Mouse (Mus musculus) adrenal gland, postnatal 0 days (tissue): Measurements from ENCODE around the gene Gm10065. TPM values are rescaled to one million over a fixed set of nuclear protein-coding genes. Genes with fewer than 3 reads are reported as not detected.

Experiments used
- microRNA-seq: library from miRNA; unstranded; fragments of <30 nt; microRNA quantifications from one replicate; pipeline ENCODE4, GENCODE M21; 2016; ENCODE audit warnings: borderline replicate concordance; ENCODE audit not compliant: insufficient number of aligned reads
- polyA plus RNA-seq: library from polyadenylated mRNA; unstranded; fragments of >200 nt; fragmentation: Nextera tagmentation; extraction: Ambion mirVana; gene quantifications from 2 replicates; pipeline ENCODE4 v1.2.1, GENCODE M21; 2015

The Gm10065 gene
- polyA plus RNA-seq, result not detected in 2 replicates

GRCm38 (mm10) chr13:21478759-21479670 is at the start of gene Gm10065, which contains the start of gene Zkscan4:
Gm10065 (minus strand) TSS chr13:21479441.
Zkscan4 (plus strand) TSS chr13:21478907.

GRCm38 (mm10) chr13:21501182-21501581 is 21.9 kb upstream of the Gm10065 start, which contains the start of gene Gm11273:
Gm11273 (minus strand) TSS chr13:21501418.

DNA sequence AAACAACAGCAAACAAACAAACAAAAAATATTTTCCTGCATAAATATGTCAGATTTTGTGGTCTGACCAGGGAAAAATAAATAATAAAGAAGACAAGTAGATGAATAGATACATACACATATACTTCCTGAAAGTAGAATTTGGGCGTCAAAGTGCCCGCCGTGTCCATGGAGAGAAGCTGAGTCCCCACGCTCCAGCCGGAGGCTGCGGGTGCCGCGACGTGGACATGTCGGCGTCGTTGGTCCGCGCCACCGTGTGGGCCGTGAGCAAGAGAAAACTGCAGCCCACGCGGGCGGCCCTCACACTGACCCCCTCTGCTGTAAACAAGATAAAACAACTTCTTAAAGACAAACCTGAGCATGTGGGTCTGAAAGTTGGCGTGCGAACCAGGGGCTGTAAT is 15.8 kb upstream of the Gm10065 start, which contains the start of gene AK157302:
Gene AK157302 (plus strand): TSS at position 144 of the 400 bp plus-strand sequence.

GRCm38 (mm10) chr13:21468061-21469019 is 10.9 kb downstream of the Gm10065 start, which contains the start of gene Nkapl:
Nkapl (minus strand) TSS chr13:21468509.

GRCm38 (mm10) chr13:21453449-21453848 is 25.8 kb downstream of the Gm10065 start, which contains the start of gene Zscan26:
Zscan26 (minus strand) TSS chr13:21453730.

GRCm38 (mm10) chr13:21440503-21441206 is 38.6 kb downstream of the Gm10065 start, which contains the start of gene Pgbd1:
Pgbd1 (minus strand) TSS chr13:21441058.

Small RNA genes lying within 50 kb of the gene (microRNA-seq; reads per million reads assigned to microRNA genes)
- not detected for gene Mir1896

Other genes with a start within 250 kb of the Gm10065 start
- not detected in 2 replicates for gene Gpx5, start 186.7 kb downstream of the Gm10065 start, polyA plus RNA-seq
- gene Gpx6, start 167.3 kb downstream of the Gm10065 start, polyA plus RNA-seq, result 0.39 and 0.66 TPM in 2 replicates
- not detected in 2 replicates for gene Olfr1367, start 132.5 kb downstream of the Gm10065 start, polyA plus RNA-seq
- 7.4 and 7.8 TPM in 2 replicates for gene Zscan12, start 116.6 kb downstream of the Gm10065 start, polyA plus RNA-seq
- gene Zkscan3, start 76.7 kb downstream of the Gm10065 start, polyA plus RNA-seq, result 48.8 and 70.7 TPM in 2 replicates
- 1.1 and 2.0 TPM in 2 replicates for gene Pgbd1, start 38.4 kb downstream of the Gm10065 start, polyA plus RNA-seq
- 16.3 and 24.7 TPM in 2 replicates for gene Zscan26, start 25.7 kb downstream of the Gm10065 start, polyA plus RNA-seq
- gene Nkapl, start 10.9 kb downstream of the Gm10065 start, polyA plus RNA-seq, result 2.3 and 2.4 TPM in 2 replicates
- 3.8 and 4.9 TPM in 2 replicates for gene Zkscan4, start 534 bp downstream of the Gm10065 start, polyA plus RNA-seq
- 0.35 and 0.41 TPM in 2 replicates for gene AK157302, start 15.8 kb upstream of the Gm10065 start, polyA plus RNA-seq
- gene Gm11273, start 22.0 kb upstream of the Gm10065 start, polyA plus RNA-seq, result 6.0 and 10.4 TPM in 2 replicates
- gene Zkscan8, start 51.7 kb upstream of the Gm10065 start, polyA plus RNA-seq, result 2.2 and 2.6 TPM in 2 replicates
- not detected in 2 replicates for gene Olfr1366, start 63.4 kb upstream of the Gm10065 start, polyA plus RNA-seq
- gene Olfr1535, start 80.5 kb upstream of the Gm10065 start, polyA plus RNA-seq, result not detected in 2 replicates
- not detected in 2 replicates for gene Olfr1364, start 102.3 kb upstream of the Gm10065 start, polyA plus RNA-seq
- gene Olfr1362, start 134.6 kb upstream of the Gm10065 start, polyA plus RNA-seq, result not detected in 2 replicates
- gene Olfr11, start 163.1 kb upstream of the Gm10065 start, polyA plus RNA-seq, result not detected in 2 replicates
- gene Olfr1361, start 183.9 kb upstream of the Gm10065 start, polyA plus RNA-seq, result not detected in 2 replicates
- gene Olfr1360, start 198.0 kb upstream of the Gm10065 start, polyA plus RNA-seq, result not detected in 2 replicates
- gene Olfr1359, start 218.7 kb upstream of the Gm10065 start, polyA plus RNA-seq, result not detected in 2 replicates
- gene Hist1h2bl, start 236.7 kb upstream of the Gm10065 start, polyA plus RNA-seq, result 1.4 TPM in 1 of 2 replicates, not detected in the other
- 6.6 and 14.9 TPM in 2 replicates for gene Hist1h2ai, start 237.0 kb upstream of the Gm10065 start, polyA plus RNA-seq
- gene Hist1h3h, start 238.2 kb upstream of the Gm10065 start, polyA plus RNA-seq, result 0.38 and 2.1 TPM in 2 replicates
- gene Hist1h2bm, start 242.6 kb upstream of the Gm10065 start, polyA plus RNA-seq, result 1.1 and 1.3 TPM in 2 replicates